Comparison of ENCODE assay signal across 8 mouse cellular contexts in genomic region chr9:56418738-56419239, GRCm38 (mm10). TPM values are rescaled to one million over a fixed set of nuclear protein-coding genes. Genes with fewer than 3 reads are reported as not detected.
DNase-seq lines count a peak whose midpoint lies in the region; ATAC-seq and TF ChIP-seq lines count a peak whose summit lies in the region.

No protein-coding gene starts in this region.

- H3K79me2 ChIP-seq in MEL (ENCODE audit: control insufficient read depth, insufficient read depth, low read length, poor library complexity), result peaks cover 31% of the 10 kb centered on the region

- peaks cover 0 to 37% of the 10 kb centered on the region in 2 experiments; a peak in 2 of 4 replicates for H3K36me3 ChIP-seq in MEL (ENCODE audit: control insufficient read depth in 1 of 2, insufficient read depth in 2 of 2, low read length in 2 of 2)
- H3K36me3 ChIP-seq in forebrain, postnatal 0 days (ENCODE audit: insufficient read depth), result no peaks in the 10 kb centered on the region
- H3K36me3 ChIP-seq in hindbrain, embryonic 12.5 days, result no peaks in the 10 kb centered on the region

- peak overlapping the region; percentile 84 for H3K9ac ChIP-seq in MEL (ENCODE audit: control insufficient read depth, low read depth, low read length, poor library complexity, severe bottlenecking)
- H3K9ac ChIP-seq in forebrain, postnatal 0 days, result peak overlapping the region; percentile 84
- peak overlapping the region; percentile 74 for H3K9ac ChIP-seq in hindbrain, embryonic 12.5 days

- TF ChIP-seq CTCF in MEL (IDR thresholded peaks at IDR 0.05 in 2 of 3, conservative IDR thresholded peaks at IDR 0.05 in 1 of 3; ENCODE audit: control insufficient read depth in 1 of 3, insufficient read depth in 1 of 3, low read depth in 2 of 3, low read length in 3 of 3, poor library complexity in 1 of 3, severe bottlenecking in 1 of 3), result no peak
- TF ChIP-seq CTCF in cerebellum, adult 2 months (IDR thresholded peaks at IDR 0.05; ENCODE audit: borderline replicate concordance, insufficient read depth, low read depth, low read length), result no peak
- peak; percentile 26; the same call in 1 of the 2 replicates for TF ChIP-seq CTCF in forebrain, postnatal 0 days (IDR thresholded peaks at IDR 0.05; ENCODE audit: low read depth)

- peak overlapping the region; percentile 97 for H3K27ac ChIP-seq in MEL (ENCODE audit: control insufficient read depth, low read depth, low read length)
- peak overlapping the region; percentile 85 for H3K27ac ChIP-seq in cerebellum, adult 2 months (ENCODE audit: insufficient read depth, low read length)
- peak overlapping the region; percentile 98 for H3K27ac ChIP-seq in forebrain, postnatal 0 days (ENCODE audit: low read depth, low read length)
- peak overlapping the region; percentile 92 for H3K27ac ChIP-seq in hindbrain, embryonic 12.5 days

- H3K4me1 ChIP-seq in MEL (ENCODE audit: control insufficient read depth in 1 of 2, insufficient read depth in 2 of 2, low read length in 2 of 2), result peaks cover 9 to 11% of the 10 kb centered on the region in 2 experiments; a peak in 3 of 4 replicates
- peaks cover 18% of the 10 kb centered on the region; the same call in 1 of the 2 replicates for H3K4me1 ChIP-seq in cerebellum, adult 2 months (ENCODE audit: control insufficient read depth, insufficient read depth, low read length)
- peaks cover 8% of the 10 kb centered on the region for H3K4me1 ChIP-seq in forebrain, postnatal 0 days (ENCODE audit: insufficient read depth)
- H3K4me1 ChIP-seq in hindbrain, embryonic 12.5 days, result peaks cover 27% of the 10 kb centered on the region

- H3K4me3 ChIP-seq in MEL (ENCODE audit: control insufficient read depth in 1 of 2, insufficient read depth in 1 of 2, low read depth in 2 of 2, low read length in 2 of 2), result peak overlapping the region; percentile 66 to 82
- H3K4me3 ChIP-seq in cerebellum, adult 2 months (replicated peaks; ENCODE audit: insufficient read depth, low read depth, low read length), result peak overlapping the region; percentile 98
- peak overlapping the region; percentile 70 for H3K4me3 ChIP-seq in forebrain, postnatal 0 days (ENCODE audit: low read depth, low read length)
- H3K4me3 ChIP-seq in hindbrain, embryonic 12.5 days, result peak overlapping the region; percentile 78

- H3K9me3 ChIP-seq in MEL (replicated peaks; ENCODE audit: insufficient read depth, low read length), result no peaks in the 10 kb centered on the region
- H3K9me3 ChIP-seq in forebrain, postnatal 0 days (ENCODE audit: low read length), result no peaks in the 10 kb centered on the region
- no peaks in the 10 kb centered on the region for H3K9me3 ChIP-seq in hindbrain, embryonic 12.5 days (replicated peaks)

- peak; percentile 45 to 75; a peak in 2 of 4 replicates for TF ChIP-seq EP300 in MEL (IDR thresholded peaks at IDR 0.05; ENCODE audit: low read depth in 1 of 2, low read length in 2 of 2)

- TF ChIP-seq RAD21 in MEL (IDR thresholded peaks at IDR 0.05; ENCODE audit: low read depth, low read length), result no peak

- WGBS in cerebellum, adult 2 months, result 1% methylated on average over 11 of the region's 11 CpGs
- 0% methylated on average over 11 of the region's 11 CpGs for WGBS in forebrain, postnatal 0 days
- under 1% methylated on average over 11 of the region's 11 CpGs for WGBS in hindbrain, embryonic 12.5 days

- peak; percentile 54 for ATAC-seq in forebrain, postnatal 0 days
- peak; percentile 50 for ATAC-seq in hindbrain, embryonic 12.5 days (ENCODE audit: low FRiP score)

- TF ChIP-seq POLR2A in MEL (IDR thresholded peaks at IDR 0.05; ENCODE audit: control insufficient read depth in 1 of 2, insufficient read depth in 1 of 2, low read depth in 1 of 2, low read length in 2 of 2, poor library complexity in 1 of 2), result peak; percentile 52 to 87; a peak in 3 of 4 replicates
- TF ChIP-seq POLR2A in cerebellum, adult 2 months (IDR thresholded peaks at IDR 0.05; ENCODE audit: borderline replicate concordance, insufficient read depth, low read length), result peak; percentile 39; the same call in 1 of the 2 replicates

- peak; percentile 98 for DNase-seq in MEL (ENCODE audit: low read depth, low spot score)
- DNase-seq in cerebellum, adult 2 months, result peak in 1 of 2 experiments; percentile 73
- peak; percentile 92 for DNase-seq in forebrain, postnatal 0 days
- peak; percentile 58 to 68 for DNase-seq in layer of hippocampus, postnatal 25 days (ENCODE audit: extremely low spot score in 1 of 2, low spot score in 1 of 2)
- peak; percentile 75 for DNase-seq in lung, postnatal 14 days
- peak; percentile 65 for DNase-seq in ovary, postnatal 36 days (ENCODE audit: low spot score)
- peak; percentile 44 to 49 for DNase-seq in urinary bladder, adult 18-20 months (ENCODE audit: low spot score in 2 of 2)

- no peaks in the 10 kb centered on the region for H3K27me3 ChIP-seq in MEL (ENCODE audit: control insufficient read depth in 1 of 2, insufficient read depth in 2 of 2, low read length in 2 of 2)
- no peaks in the 10 kb centered on the region for H3K27me3 ChIP-seq in cerebellum, adult 2 months (ENCODE audit: control insufficient read depth, insufficient read depth, low read length)
- H3K27me3 ChIP-seq in forebrain, postnatal 0 days (ENCODE audit: insufficient read depth, low read length), result no peaks in the 10 kb centered on the region
- H3K27me3 ChIP-seq in hindbrain, embryonic 12.5 days, result no peaks in the 10 kb centered on the region

- H3K4me2 ChIP-seq in forebrain, postnatal 0 days (ENCODE audit: low read depth), result peak overlapping the region; percentile 78
- H3K4me2 ChIP-seq in hindbrain, embryonic 12.5 days (replicated peaks), result peak overlapping the region; percentile 56

TF ChIP-seq in MEL, 35 proteins besides CTCF, POLR2A, EP300 and RAD21 (continues in another document):
- TF ChIP-seq SIN3A (IDR thresholded peaks at IDR 0.05; ENCODE audit: low read length), result peak; percentile 55
- peak; percentile 99 for TF ChIP-seq MAZ (IDR thresholded peaks at IDR 0.05; ENCODE audit: low read depth, low read length)
- no peak for TF ChIP-seq NRF1 (IDR thresholded peaks at IDR 0.05; ENCODE audit: insufficient read depth, low read depth, low read length, poor library complexity, severe bottlenecking)
- no peak for TF ChIP-seq RCOR1 (IDR thresholded peaks at IDR 0.05; ENCODE audit: low read depth, low read length)
- no peak; the same call in 1 of the 2 replicates for TF ChIP-seq KAT2A (conservative IDR thresholded peaks at IDR 0.05; ENCODE audit: low read depth, low read length)
- TF ChIP-seq CHD2 (IDR thresholded peaks at IDR 0.05; ENCODE audit: low read length), result peak; percentile 89
- TF ChIP-seq BHLHE40 (IDR thresholded peaks at IDR 0.05; ENCODE audit: borderline replicate concordance, low read depth, low read length), result peak; percentile 67
- no peak for TF ChIP-seq JUND (IDR thresholded peaks at IDR 0.05; ENCODE audit: low read depth, low read length)
- no peak for TF ChIP-seq GABPA (IDR thresholded peaks at IDR 0.05; ENCODE audit: low read depth, low read length)
- peak; percentile 63 for TF ChIP-seq POLR2AphosphoS2 (IDR thresholded peaks at IDR 0.05; ENCODE audit: low read length)
- TF ChIP-seq MAX (IDR thresholded peaks at IDR 0.05; ENCODE audit: low read length), result peak; percentile 82
- no peak for TF ChIP-seq MAFK (IDR thresholded peaks at IDR 0.05; ENCODE audit: borderline replicate concordance, low read depth, low read length)
- TF ChIP-seq NELFE (IDR thresholded peaks at IDR 0.05; ENCODE audit: low read depth, low read length), result peak; percentile 71
- TF ChIP-seq TAL1 (IDR thresholded peaks at IDR 0.05; ENCODE audit: low read length), result no peak
- peak; percentile 77; the same call in 1 of the 2 replicates for TF ChIP-seq CHD1 (IDR thresholded peaks at IDR 0.05; ENCODE audit: low read depth, low read length)
- peak; percentile 89 for TF ChIP-seq ELF1 (IDR thresholded peaks at IDR 0.05; ENCODE audit: low read depth, low read length)
- TF ChIP-seq ZC3H11A (IDR thresholded peaks at IDR 0.05; ENCODE audit: low read depth, low read length), result no peak
- 0 out of 2 replicates have a peak, but pooled peaks have one; percentile 3 for TF ChIP-seq ZNF384 (IDR thresholded peaks at IDR 0.05; ENCODE audit: low read depth, low read length)
- peak; percentile 35 for TF ChIP-seq HCFC1 (IDR thresholded peaks at IDR 0.05; ENCODE audit: low read depth, low read length)
- peak; percentile 65 for TF ChIP-seq ZMIZ1 (IDR thresholded peaks at IDR 0.05; ENCODE audit: low read depth, low read length)
- TF ChIP-seq USF1 (IDR thresholded peaks at IDR 0.05; ENCODE audit: low read depth, low read length), result no peak
- TF ChIP-seq USF2 (IDR thresholded peaks at IDR 0.05; ENCODE audit: borderline replicate concordance in 1 of 2, insufficient read depth in 1 of 2, low read depth in 1 of 2, low read length in 2 of 2), result no peak
- TF ChIP-seq UBTF (IDR thresholded peaks at IDR 0.05; ENCODE audit: borderline replicate concordance, insufficient read depth, low read depth, low read length), result no peak
- TF ChIP-seq ZKSCAN1 (IDR thresholded peaks at IDR 0.05; ENCODE audit: low read depth, low read length), result no peak
- 0 out of 2 replicates have a peak, but pooled peaks have one; percentile 14 for TF ChIP-seq MYB (IDR thresholded peaks at IDR 0.05; ENCODE audit: low read depth, low read length)
- no peak for TF ChIP-seq SMC3 (IDR thresholded peaks at IDR 0.05; ENCODE audit: low read depth, low read length)

RNA-seq across cellular contexts. Expression of gene Hmg20a, which starts 0.4 kb away (rescaled TPM):
- 12.5 and 12.6 TPM in 2 replicates for total RNA-seq in MEL (2012; rRNA removed)
- polyA plus RNA-seq in MEL (2012; ENCODE audit: insufficient read depth in 1 of 2, insufficient read length in 2 of 2, low read depth in 1 of 2, low replicate concordance in 2 of 2, missing spikeins in 1 of 2), result 10 to 100 TPM in 1 of 2 experiments, not detected in 1; 23.6 TPM
- 59.7 and 63.4 TPM in 2 replicates for polyA plus RNA-seq in cerebellum, adult 2 months (2012; rRNA removed)
- 49.5 and 64.7 TPM in 2 replicates for total RNA-seq in forebrain, postnatal 0 days (2014; rRNA removed)
- polyA plus RNA-seq in forebrain, postnatal 0 days (2015; fragmentation: Nextera tagmentation; extraction: Ambion mirVana), result 58.2 and 74.1 TPM in 2 replicates
- polyA plus RNA-seq in hindbrain, embryonic 12.5 days (2016; fragmentation: Nextera tagmentation; extraction: Ambion mirVana), result 83.1 and 86.5 TPM in 2 replicates
- 10 to 100 TPM; 70.3 to 71.2 TPM for total RNA-seq in layer of hippocampus, postnatal 25 days (2021)

RNA-seq across cellular contexts. Expression of gene Peak1, which starts 0.9 kb away (rescaled TPM):
- 2.8 and 4.1 TPM in 2 replicates for total RNA-seq in MEL (2012; rRNA removed)
- polyA plus RNA-seq in MEL (2012; ENCODE audit: insufficient read depth in 1 of 2, insufficient read length in 2 of 2, low read depth in 1 of 2, low replicate concordance in 2 of 2, missing spikeins in 1 of 2), result 10 to 100 TPM in 1 of 2 experiments, not detected in 1; 11.7 TPM
- polyA plus RNA-seq in cerebellum, adult 2 months (2012; rRNA removed), result 29.8 and 32.2 TPM in 2 replicates
- total RNA-seq in forebrain, postnatal 0 days (2014; rRNA removed), result 7.7 TPM in 2 replicates
- polyA plus RNA-seq in forebrain, postnatal 0 days (2015; fragmentation: Nextera tagmentation; extraction: Ambion mirVana), result 2.6 and 4.1 TPM in 2 replicates
- polyA plus RNA-seq in hindbrain, embryonic 12.5 days (2016; fragmentation: Nextera tagmentation; extraction: Ambion mirVana), result 8.1 and 9.4 TPM in 2 replicates
- 10 to 100 TPM; 47.7 to 54.3 TPM for total RNA-seq in layer of hippocampus, postnatal 25 days (2021)
